Mouse (Mus musculus): ENCODE results near the gene Sc5d.

GRCm38 (mm10) chr9:42311311-42311710 is 47.3 kb upstream of the Sc5d start:
- no peak for TF ChIP-seq CTCF (IDR thresholded peaks at IDR 0.05; ENCODE audit: low read depth)
- TF ChIP-seq EP300 (IDR thresholded peaks at IDR 0.05; ENCODE audit: low read depth): no peak

Data from heart, postnatal 0 days (tissue).